Mouse (Mus musculus) B cell, adult (primary cell): Measurements from ENCODE around the gene Ranbp3. TPM values are rescaled to one million over a fixed set of nuclear protein-coding genes. Genes with fewer than 3 reads are reported as not detected.

Experiments used
- total RNA-seq: library from RNA; stranded (reverse); gene quantifications from 4 replicates; pipeline ENCODE4 v1.2.4, GENCODE M21; 2023; ENCODE audit not compliant: inconsistent age

The Ranbp3 gene
- 94.6 to 110 TPM (median 99.9 TPM) in 4 replicates for total RNA-seq

GRCm38 (mm10) chr17:56672941-56673646, at the start of gene Ranbp3:
Ranbp3 (plus strand) TSS chr17:56673294.

GRCm38 (mm10) chr17:56626754-56627470, 46.2 kb upstream of the Ranbp3 start, which contains the start of gene Lonp1:
Lonp1 (minus strand) TSS chr17:56626887.

GRCm38 (mm10) chr17:56627530-56628277, 45.4 kb upstream of the Ranbp3 start, which contains the start of gene Catsperd:
Catsperd (plus strand) TSS chr17:56628143.

GRCm38 (mm10) chr17:56717363-56718058, 44.4 kb downstream of the Ranbp3 start, which contains the start of the genes Ndufa11 and Vmac:
Ndufa11 (plus strand) TSS chr17:56717767.
Vmac (minus strand) TSS chr17:56718022.

GRCm38 (mm10) chr17:56757416-56758123, 84.5 kb downstream of the Ranbp3 start, which contains the start of gene Nrtn:
Nrtn (minus strand) TSS chr17:56757530.

Other genes starting within 250 kb of the Ranbp3 start
- gene Ptprs, start 196.8 kb upstream of the Ranbp3 start, total RNA-seq: 15.5 to 29.4 TPM (median 18.4 TPM) in 4 replicates
- gene Znrf4, start 160.9 kb upstream of the Ranbp3 start, total RNA-seq: not detected in 4 replicates
- 9.3 to 13.0 TPM (median 12.5 TPM) in 4 replicates for gene Gm20219, start 118.9 kb upstream of the Ranbp3 start, total RNA-seq
- 536 to 604 TPM (median 575 TPM) in 4 replicates for gene Safb2, start 88.7 kb upstream of the Ranbp3 start, total RNA-seq
- 297 to 331 TPM (median 301 TPM) in 4 replicates for gene Safb, start 88.5 kb upstream of the Ranbp3 start, total RNA-seq
- 84.7 to 87.7 TPM (median 86.4 TPM) in 4 replicates for gene 2410015M20Rik, start 63.5 kb upstream of the Ranbp3 start, total RNA-seq
- 1,456 to 1,526 TPM (median 1,498 TPM) in 4 replicates for gene Rpl36, start 59.9 kb upstream of the Ranbp3 start, total RNA-seq
- 58.0 to 61.7 TPM (median 59.7 TPM) in 4 replicates for gene Lonp1, start 46.4 kb upstream of the Ranbp3 start, total RNA-seq
- not detected in 4 replicates for gene Catsperd, start 45.2 kb upstream of the Ranbp3 start, total RNA-seq
- gene Ndufa11, start 44.5 kb downstream of the Ranbp3 start, total RNA-seq: 56.7 to 70.9 TPM (median 65.4 TPM) in 4 replicates
- 10.8 to 21.5 TPM (median 16.6 TPM) in 4 replicates for gene Vmac, start 44.7 kb downstream of the Ranbp3 start, total RNA-seq
- not detected in 4 replicates for gene Nrtn, start 84.2 kb downstream of the Ranbp3 start, total RNA-seq
- 76.9 to 84.0 TPM (median 81.5 TPM) in 4 replicates for gene Dus3l, start 91.5 kb downstream of the Ranbp3 start, total RNA-seq
- gene Prr22, start 97.0 kb downstream of the Ranbp3 start, total RNA-seq: 0.35 to 1.5 TPM (median 1.3 TPM) in 4 replicates
- gene Rfx2, start 157.7 kb downstream of the Ranbp3 start, total RNA-seq: 11.4 to 13.3 TPM (median 11.9 TPM) in 4 replicates
- not detected in 4 replicates for gene Acsbg2, start 201.2 kb downstream of the Ranbp3 start, total RNA-seq
- not detected in 4 replicates for gene 1700061G19Rik, start 202.2 kb downstream of the Ranbp3 start, total RNA-seq